Mouse (Mus musculus) bone marrow, adult 2 months (tissue): ENCODE measurements around the gene Adora1.

Source experiments
- CTCF ChIP-seq: fragments of 200-500 bp; IDR thresholded peaks from 2 replicates; pipeline ENCODE4 v1.5.1; 2011; ENCODE audit warnings: low read length, control low read depth; ENCODE audit not compliant: control insufficient read depth, insufficient read depth
- POLR2A ChIP-seq: fragments of 200-500 bp; IDR thresholded peaks from 2 replicates; pipeline ENCODE4 v1.6.1; 2011; ENCODE audit warnings: low read depth, mild to moderate bottlenecking, control low read depth, low read length, borderline replicate concordance; ENCODE audit not compliant: control insufficient read depth

DNA sequence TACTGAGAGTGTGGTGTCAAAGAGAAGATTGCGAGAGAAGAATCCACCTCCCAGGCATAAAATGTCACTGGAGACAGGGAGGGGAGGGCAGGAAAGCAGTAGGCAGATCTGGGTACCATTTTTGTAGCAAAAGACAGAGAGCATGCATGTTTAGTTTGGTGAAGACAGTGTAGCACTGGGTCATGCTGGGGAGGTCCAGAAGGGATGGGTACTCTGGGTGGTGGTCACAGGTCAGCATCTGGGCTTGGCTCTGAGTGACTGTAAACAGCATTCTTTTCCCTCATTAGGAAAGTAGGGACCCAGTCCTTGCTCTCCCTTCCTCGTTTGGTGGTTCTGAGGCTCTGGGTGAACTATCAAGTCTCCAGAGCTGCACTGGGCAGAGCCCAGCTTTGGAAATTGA, 34.8 kb downstream of the Adora1 start:
- no peak for TF ChIP-seq POLR2A
- TF ChIP-seq CTCF = no peak
